15 mouse cellular contexts compared by ENCODE assay signal in genomic region chr13:114128366-114128765, GRCm38 (mm10).
DNase-seq lines count a peak whose midpoint lies in the region; ATAC-seq and TF ChIP-seq lines count a peak whose summit lies in the region.
"Had no signal": no experiment of that assay in that cellular context is flagged by ENCODE, and none has a peak within 500 bp of the region (broad histone marks: within the 10 kb centered on the region; RNA-seq: fewer than 3 reads in every experiment).

No protein-coding gene starts in this region.

- no peaks in the 10 kb centered on the region for H3K4me1 ChIP-seq in kidney, postnatal 0 days (replicated peaks; ENCODE audit: insufficient read depth, low read length)
- no peaks in the 10 kb centered on the region for H3K4me1 ChIP-seq in kidney, embryonic 15.5 days
- H3K4me1 ChIP-seq in midbrain, embryonic 11.5 days (ENCODE audit: control insufficient read depth, insufficient read depth, low read length): no peaks in the 10 kb centered on the region
- no peaks in the 10 kb centered on the region for H3K4me1 ChIP-seq in midbrain, embryonic 13.5 days (replicated peaks)
- H3K4me1 ChIP-seq: lung, embryonic 15.5 days had no signal

- 74% methylated on average over 2 of the region's 2 CpGs for WGBS in kidney, postnatal 0 days
- WGBS in kidney, embryonic 15.5 days: 74% methylated on average over 2 of the region's 2 CpGs
- 97% methylated on average over 2 of the region's 2 CpGs for WGBS in midbrain, embryonic 11.5 days
- WGBS in midbrain, embryonic 13.5 days: 91% methylated on average over 2 of the region's 2 CpGs

- peak; percentile 50 for TF ChIP-seq CTCF in kidney, postnatal 0 days (IDR thresholded peaks at IDR 0.05; ENCODE audit: low read depth)

- H3K9ac ChIP-seq in kidney, postnatal 0 days (ENCODE audit: low read depth, low read length): no peak overlapping the region
- no peak overlapping the region for H3K9ac ChIP-seq in kidney, embryonic 15.5 days
- H3K9ac ChIP-seq in midbrain, embryonic 11.5 days (ENCODE audit: low read length): no peak overlapping the region
- H3K9ac ChIP-seq in midbrain, embryonic 13.5 days (replicated peaks): no peak overlapping the region
- H3K9ac ChIP-seq: forebrain, embryonic 15.5 days; limb, embryonic 13.5 days; lung, embryonic 15.5 days had no signal

- ATAC-seq in kidney, postnatal 0 days (replicated peaks; ENCODE audit: low FRiP score, low read depth): no peak
- ATAC-seq in kidney, embryonic 15.5 days (replicated peaks; ENCODE audit: low FRiP score): no peak
- ATAC-seq in midbrain, embryonic 11.5 days (ENCODE audit: low FRiP score): no peak
- no peak for ATAC-seq in midbrain, embryonic 13.5 days
- no peak for ATAC-seq in erythroid progenitor cell, adult 5-6 weeks (replicated peaks; ENCODE audit: low FRiP score, poor library complexity, severe bottlenecking)
- ATAC-seq: forebrain, embryonic 15.5 days; inflammation-experienced regulatory T-cells, adult 6 months had no signal

- no peak overlapping the region for H3K4me3 ChIP-seq in kidney, postnatal 0 days (replicated peaks; ENCODE audit: low read depth, low read length)
- H3K4me3 ChIP-seq in kidney, embryonic 15.5 days (replicated peaks): no peak overlapping the region
- no peak overlapping the region for H3K4me3 ChIP-seq in midbrain, embryonic 11.5 days (ENCODE audit: low read depth, low read length)
- no peak overlapping the region for H3K4me3 ChIP-seq in midbrain, embryonic 13.5 days (replicated peaks)
- H3K4me3 ChIP-seq: forebrain, embryonic 15.5 days; limb, embryonic 13.5 days; lung, embryonic 15.5 days had no signal

- no peaks in the 10 kb centered on the region for H3K9me3 ChIP-seq in kidney, postnatal 0 days (replicated peaks; ENCODE audit: low read length)
- no peaks in the 10 kb centered on the region; the same call in 1 of the 2 replicates for H3K9me3 ChIP-seq in kidney, embryonic 15.5 days (replicated peaks)
- H3K9me3 ChIP-seq in midbrain, embryonic 11.5 days (ENCODE audit: control insufficient read depth, low read length): peaks cover 6% of the 10 kb centered on the region; the same call in 1 of the 2 replicates
- no peaks in the 10 kb centered on the region for H3K9me3 ChIP-seq in midbrain, embryonic 13.5 days
- H3K9me3 ChIP-seq: forebrain, embryonic 15.5 days had no signal

- no peaks in the 10 kb centered on the region for H3K27me3 ChIP-seq in kidney, postnatal 0 days (ENCODE audit: insufficient read depth, low read length)
- H3K27me3 ChIP-seq in kidney, embryonic 15.5 days: no peaks in the 10 kb centered on the region
- no peaks in the 10 kb centered on the region for H3K27me3 ChIP-seq in midbrain, embryonic 11.5 days (ENCODE audit: control insufficient read depth, insufficient read depth, low read length)
- no peaks in the 10 kb centered on the region for H3K27me3 ChIP-seq in midbrain, embryonic 13.5 days
- H3K27me3 ChIP-seq: forebrain, embryonic 15.5 days; limb, embryonic 13.5 days; lung, embryonic 15.5 days had no signal

- no peaks in the 10 kb centered on the region for H3K36me3 ChIP-seq in kidney, postnatal 0 days (ENCODE audit: insufficient read depth, low read length)
- H3K36me3 ChIP-seq in kidney, embryonic 15.5 days: peaks cover 7% of the 10 kb centered on the region; the same call in 1 of the 2 replicates
- no peaks in the 10 kb centered on the region for H3K36me3 ChIP-seq in midbrain, embryonic 11.5 days (ENCODE audit: control insufficient read depth, insufficient read depth, low read length)
- H3K36me3 ChIP-seq in midbrain, embryonic 13.5 days: no peaks in the 10 kb centered on the region
- H3K36me3 ChIP-seq: forebrain, embryonic 15.5 days; limb, embryonic 13.5 days; lung, embryonic 15.5 days had no signal

- DNase-seq in kidney, postnatal 0 days (ENCODE audit: low spot score): no peak
- DNase-seq in midbrain, embryonic 11.5 days (ENCODE audit: low spot score, missing footprints): peak; percentile 64
- peak; percentile 22 for DNase-seq in NIH3T3 (ENCODE audit: low read depth)
- DNase-seq in adrenal gland, adult 2 months: no peak
- DNase-seq: cerebellum, adult 11 months; cerebellum, postnatal 25 days; right cerebral cortex, adult 18-20 months; thymus, adult 2 months had no signal

- no peak overlapping the region for H3K27ac ChIP-seq in kidney, postnatal 0 days
- no peak overlapping the region for H3K27ac ChIP-seq in kidney, embryonic 15.5 days
- no peak overlapping the region for H3K27ac ChIP-seq in midbrain, embryonic 11.5 days (ENCODE audit: low read depth, low read length)
- H3K27ac ChIP-seq in midbrain, embryonic 13.5 days: no peak overlapping the region
- H3K27ac ChIP-seq: forebrain, embryonic 15.5 days; limb, embryonic 13.5 days; lung, embryonic 15.5 days had no signal

- no peak overlapping the region for H3K4me2 ChIP-seq in kidney, postnatal 0 days (ENCODE audit: low read length)
- H3K4me2 ChIP-seq in kidney, embryonic 15.5 days: no peak overlapping the region
- no peak overlapping the region for H3K4me2 ChIP-seq in midbrain, embryonic 11.5 days
- no peak overlapping the region for H3K4me2 ChIP-seq in midbrain, embryonic 13.5 days (replicated peaks)
- H3K4me2 ChIP-seq: forebrain, embryonic 15.5 days; limb, embryonic 13.5 days; lung, embryonic 15.5 days had no signal

Comparison
In these comparisons a context has a peak if more than half of its experiments do, and no peak if none do; other contexts are left out.
1. DNase-seq: peak in midbrain, embryonic 11.5 days (single experiment) and NIH3T3 (single experiment); none in kidney, postnatal 0 days (single experiment) and adrenal gland, adult 2 months (single experiment).